Mouse (Mus musculus) hindbrain, embryonic 10.5 days (tissue): ENCODE results near the gene Pqlc3. TPM values are rescaled to one million over a fixed set of nuclear protein-coding genes. Genes with fewer than 3 reads are reported as not detected.

Experiments
- DNase-seq: peaks from one replicate; pipeline ENCODE4 v3.0.0-alpha.2; 2017; ENCODE audit warnings: low spot score
- H3K27ac ChIP-seq: fragments of 300-500 bp; sonication (generic); 2 replicates; pipeline ENCODE4 v1.5.1; 2016; ENCODE audit warnings: mild to moderate bottlenecking, moderate library complexity
- H3K27me3 ChIP-seq: fragments of 300-500 bp; sonication (generic); 2 replicates; pipeline ENCODE4 v1.6.1; 2016; ENCODE audit warnings: mild to moderate bottlenecking; ENCODE audit not compliant: poor library complexity, insufficient read depth, severe bottlenecking
- H3K36me3 ChIP-seq: fragments of 300-500 bp; sonication (generic); 2 replicates; pipeline ENCODE4 v1.6.1; 2016; ENCODE audit warnings: mild to moderate bottlenecking, moderate library complexity
- H3K4me1 ChIP-seq: fragments of 300-500 bp; sonication (generic); replicated peaks from 2 replicates; pipeline ENCODE4 v1.6.1; 2016; ENCODE audit warnings: mild to moderate bottlenecking
- H3K4me3 ChIP-seq: fragments of 300-500 bp; sonication (generic); 2 replicates; pipeline ENCODE4 v1.5.1; 2016; ENCODE audit warnings: mild to moderate bottlenecking, moderate library complexity
- H3K9me3 ChIP-seq: fragments of 300-500 bp; sonication (generic); 2 replicates; pipeline ENCODE4 v1.6.1; 2016; ENCODE audit warnings: mild to moderate bottlenecking, moderate library complexity
- WGBS: fragments of 180-500 bp; shearing (Covaris S2); methylation state at CpG from one replicate; pipeline ENCODE4 v1.1.7; 2016; 5-methylcytosine and 5-hydroxymethylcytosine counted together
- polyA plus RNA-seq: library from polyadenylated mRNA; unstranded; fragments of >200 nt; fragmentation: Nextera tagmentation; extraction: Ambion mirVana; gene quantifications from 2 replicates; pipeline ENCODE4 v1.2.1, GENCODE M21; 2016

Pqlc3 gene
- polyA plus RNA-seq, 1 experiment from 2014 or later, result 4.2 TPM

- Histone ChIP-seq H3K4me3 (no peak overlapping the region), H3K9me3 (no peaks in the 10 kb centered on the region), H3K27ac (no peak overlapping the region), H3K4me1 (peaks cover 21% of the 10 kb centered on the region), H3K36me3 (peaks cover 10% of the 10 kb centered on the region), H3K27me3 (peaks cover 51% of the 10 kb centered on the region)
- WGBS, result 90% methylated on average over 5 of the region's 5 CpGs
- DNase-seq, result no peak
Measured at GRCm38 (mm10) chr12:16996886-16997462, 3.2 kb downstream of the Pqlc3 start.

- Histone ChIP-seq H3K9me3 (no peaks in the 10 kb centered on the region), H3K36me3 (peaks cover 10% of the 10 kb centered on the region), H3K27ac (no peak overlapping the region), H3K27me3 (peaks cover 44% of the 10 kb centered on the region), H3K4me3 (no peak overlapping the region), H3K4me1 (peaks cover 19% of the 10 kb centered on the region)
- WGBS, result 84% methylated on average over 5 of the region's 5 CpGs
- no peak for DNase-seq
Measured at GRCm38 (mm10) chr12:16996281-16996680, 3.9 kb downstream of the Pqlc3 start.

GRCm38 (mm10) chr12:16994291-16994690 is 5.9 kb downstream of the Pqlc3 start:
- peaks cover 25% of the 10 kb centered on the region for H3K27me3 ChIP-seq
- H3K4me1 ChIP-seq, result peaks cover 8% of the 10 kb centered on the region
- H3K4me3 ChIP-seq, result no peak overlapping the region
- DNase-seq, result no peak
- peaks cover 19% of the 10 kb centered on the region for H3K36me3 ChIP-seq
- WGBS, result 84% methylated on average over 2 of the region's 2 CpGs
- H3K27ac ChIP-seq, result no peak overlapping the region
- no peaks in the 10 kb centered on the region for H3K9me3 ChIP-seq

DNA sequence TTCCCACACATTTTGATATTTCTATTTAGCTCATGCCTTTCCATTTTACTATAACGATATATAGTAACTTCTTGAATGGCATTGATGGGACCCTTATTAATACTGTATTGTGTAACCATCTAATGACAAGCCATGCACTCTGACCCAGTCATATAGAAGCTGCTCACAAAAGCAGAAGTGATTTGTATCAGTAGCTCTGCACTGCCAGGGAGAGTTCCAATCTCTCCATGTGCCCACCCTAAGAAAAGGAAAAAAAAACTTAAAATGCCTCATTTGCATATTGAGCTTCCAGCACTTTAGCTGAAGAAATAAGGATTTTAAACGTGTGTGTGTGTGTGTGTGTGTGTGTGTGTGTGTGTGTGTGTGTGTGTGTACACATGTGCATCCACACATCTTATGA is 7.9 kb downstream of the Pqlc3 start:
- H3K27ac ChIP-seq, result no peak overlapping the region
- H3K27me3 ChIP-seq, result peaks cover 6% of the 10 kb centered on the region; the same call in 1 of the 2 replicates
- H3K9me3 ChIP-seq, result no peaks in the 10 kb centered on the region
- no peak overlapping the region for H3K4me3 ChIP-seq
- H3K36me3 ChIP-seq, result peaks cover 26% of the 10 kb centered on the region
- no peak for DNase-seq
- no peaks in the 10 kb centered on the region for H3K4me1 ChIP-seq
- 93% methylated on average over 2 of the region's 2 CpGs for WGBS

GRCm38 (mm10) chr12:16991376-16991775 is 8.8 kb downstream of the Pqlc3 start:
- DNase-seq, result no peak
- Histone ChIP-seq H3K36me3 (peaks cover 30% of the 10 kb centered on the region), H3K4me1 (no peaks in the 10 kb centered on the region), H3K9me3 (no peaks in the 10 kb centered on the region), H3K27ac (no peak overlapping the region), H3K4me3 (no peak overlapping the region), H3K27me3 (no peaks in the 10 kb centered on the region)
- WGBS, result 87% methylated on average over 2 of the region's 2 CpGs

DNA sequence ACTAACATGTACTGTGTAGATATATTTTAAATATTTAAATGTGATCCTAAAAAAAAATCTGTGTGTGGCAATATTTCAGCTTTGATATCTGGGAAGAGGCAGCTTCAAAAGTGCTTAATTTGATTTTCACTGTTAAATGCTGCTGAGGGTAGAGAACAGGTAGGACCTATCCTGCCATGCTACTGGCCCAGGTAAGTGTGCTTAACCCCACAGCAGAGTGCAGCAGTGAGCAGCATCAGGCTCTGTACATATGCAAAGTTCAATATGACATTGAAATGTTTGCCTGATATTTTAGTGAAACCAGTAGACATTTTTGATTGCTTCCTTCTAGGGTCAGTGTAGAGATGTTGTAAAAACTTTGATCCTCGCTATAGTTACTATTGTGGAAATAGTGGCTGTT is 14.4 kb downstream of the Pqlc3 start:
- no peak for DNase-seq
- Histone ChIP-seq H3K27ac (no peak overlapping the region), H3K36me3 (peaks cover 56% of the 10 kb centered on the region), H3K27me3 (no peaks in the 10 kb centered on the region), H3K9me3 (no peaks in the 10 kb centered on the region), H3K4me1 (no peaks in the 10 kb centered on the region), H3K4me3 (no peak overlapping the region)
- WGBS, result 92% methylated on average over 1 of the region's 1 CpGs

- DNase-seq, result no peak
- Histone ChIP-seq H3K36me3 (peaks cover 97% of the 10 kb centered on the region), H3K4me3 (no peak overlapping the region), H3K27me3 (no peaks in the 10 kb centered on the region), H3K27ac (no peak overlapping the region), H3K9me3 (no peaks in the 10 kb centered on the region), H3K4me1 (no peaks in the 10 kb centered on the region)
Measured at GRCm38 (mm10) chr12:16977120-16977519, 23.1 kb downstream of the Pqlc3 start.

DNA sequence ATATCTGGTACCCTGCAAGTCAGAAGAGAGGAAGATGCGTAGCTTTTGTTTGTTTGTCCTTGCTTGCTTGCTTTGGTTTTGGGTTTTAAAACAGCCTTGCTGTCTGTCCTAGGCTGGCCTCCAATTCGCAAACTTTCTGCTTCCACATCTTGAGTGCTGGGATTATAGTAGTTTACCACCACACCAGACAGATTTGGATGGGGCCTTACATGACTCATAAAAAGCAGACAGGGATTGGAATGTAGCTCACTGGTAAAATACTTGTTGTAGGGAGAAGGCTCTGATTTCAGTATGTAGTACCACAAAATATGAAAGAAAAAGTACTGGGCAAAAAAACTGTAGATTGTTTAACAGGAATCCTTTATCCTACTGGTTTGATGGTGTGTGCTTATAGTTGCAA is 33.4 kb downstream of the Pqlc3 start:
- DNase-seq, result no peak
- no peaks in the 10 kb centered on the region for H3K4me1 ChIP-seq
- H3K4me3 ChIP-seq, result no peak overlapping the region
- no peak overlapping the region for H3K27ac ChIP-seq
- H3K36me3 ChIP-seq, result peaks cover 72% of the 10 kb centered on the region
- WGBS, result 95% methylated on average over 2 of the region's 2 CpGs
- H3K9me3 ChIP-seq, result no peaks in the 10 kb centered on the region
- no peaks in the 10 kb centered on the region for H3K27me3 ChIP-seq

DNA sequence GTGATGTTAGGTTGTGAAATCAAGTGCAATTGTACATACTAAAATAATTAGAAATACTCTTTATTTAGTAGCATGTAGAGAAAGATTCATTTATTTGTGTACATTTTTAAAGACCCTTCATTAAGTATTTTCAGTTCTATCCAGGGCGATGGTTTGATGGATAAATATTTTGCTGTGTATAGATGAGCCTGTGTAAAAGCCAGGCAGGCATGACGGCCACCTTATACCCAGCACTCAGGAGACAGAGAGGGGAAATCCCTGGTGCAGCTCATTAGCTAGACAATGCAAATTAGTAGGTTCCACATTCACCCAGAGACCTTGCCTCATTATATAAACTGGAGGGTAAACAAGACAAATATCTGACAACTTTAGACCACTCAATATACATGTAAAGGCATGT is 36.9 kb downstream of the Pqlc3 start:
- no peaks in the 10 kb centered on the region for H3K9me3 ChIP-seq
- H3K4me3 ChIP-seq, result no peak overlapping the region
- DNase-seq, result no peak
- H3K4me1 ChIP-seq, result no peaks in the 10 kb centered on the region
- H3K27ac ChIP-seq, result no peak overlapping the region
- no peaks in the 10 kb centered on the region for H3K27me3 ChIP-seq
- 77% methylated on average over 2 of the region's 2 CpGs for WGBS
- H3K36me3 ChIP-seq, result peaks cover 76% of the 10 kb centered on the region

GRCm38 (mm10) chr12:16958851-16959250 is 41.4 kb downstream of the Pqlc3 start:
- Histone ChIP-seq H3K9me3 (no peaks in the 10 kb centered on the region), H3K27me3 (no peaks in the 10 kb centered on the region), H3K27ac (no peak overlapping the region), H3K4me1 (no peaks in the 10 kb centered on the region), H3K36me3 (peaks cover 82% of the 10 kb centered on the region), H3K4me3 (no peak overlapping the region)
- WGBS, result 75% methylated on average over 1 of the region's 1 CpGs
- DNase-seq, result no peak

DNA sequence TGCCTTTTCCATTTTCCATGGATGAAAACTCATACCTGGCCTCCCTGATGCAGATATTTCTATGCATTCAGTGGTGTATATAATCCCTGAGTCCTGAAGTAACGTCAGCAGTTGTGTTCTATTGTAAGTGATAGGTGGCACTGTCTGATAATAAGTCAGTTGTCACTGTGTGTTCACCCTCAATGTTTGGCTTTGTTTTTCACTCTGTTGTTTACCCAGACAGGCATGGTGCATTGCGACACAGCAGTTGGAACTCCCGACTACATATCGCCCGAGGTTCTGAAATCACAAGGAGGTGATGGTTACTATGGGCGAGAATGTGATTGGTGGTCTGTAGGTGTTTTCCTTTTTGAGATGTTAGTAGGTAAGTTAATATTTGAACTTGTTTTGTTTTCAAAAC is 52.0 kb downstream of the Pqlc3 start:
- Histone ChIP-seq H3K27ac (no peak overlapping the region), H3K36me3 (peaks cover 54% of the 10 kb centered on the region), H3K27me3 (no peaks in the 10 kb centered on the region), H3K9me3 (no peaks in the 10 kb centered on the region), H3K4me3 (no peak overlapping the region), H3K4me1 (no peaks in the 10 kb centered on the region)
- no peak for DNase-seq
- WGBS, result 93% methylated on average over 6 of the region's 6 CpGs

DNA sequence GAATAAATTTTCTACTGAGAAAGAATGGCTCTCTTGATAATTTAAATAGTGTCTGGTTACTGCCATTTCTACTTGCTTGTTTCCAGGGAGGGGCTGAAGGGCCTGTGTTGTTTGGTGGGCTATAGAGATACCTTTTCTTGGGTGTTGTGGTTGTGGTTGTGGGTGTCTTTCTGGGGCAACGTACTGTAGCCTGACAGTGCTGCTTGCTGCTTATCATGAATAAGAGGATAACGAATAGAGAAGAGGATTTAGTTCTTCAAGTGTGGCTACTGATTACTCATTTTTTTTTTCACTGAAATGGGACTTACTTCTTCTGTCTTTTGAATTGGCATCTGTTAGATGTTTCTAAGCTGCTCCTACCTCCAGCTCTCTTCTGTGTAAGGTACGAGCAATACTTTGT is 58.2 kb downstream of the Pqlc3 start:
- WGBS, result 96% methylated on average over 3 of the region's 3 CpGs
- Histone ChIP-seq H3K27me3 (no peaks in the 10 kb centered on the region), H3K4me1 (no peaks in the 10 kb centered on the region), H3K27ac (no peak overlapping the region), H3K4me3 (no peak overlapping the region), H3K9me3 (no peaks in the 10 kb centered on the region), H3K36me3 (peaks cover 28% of the 10 kb centered on the region)
- DNase-seq, result no peak
